Mouse (Mus musculus) layer of hippocampus, adult 11-12 months (tissue): ENCODE results near the gene Coq10b.

ENCODE experiments used
- DNase-seq: peaks from one replicate; pipeline ENCODE4 v3.0.0; 2022; ENCODE audit warnings: low spot score

Gene Coq10b

GRCm38 (mm10) chr1:55106919-55107585 lies 54.5 kb downstream of the Coq10b start:
- no peak for DNase-seq

GRCm38 (mm10) chr1:55107644-55108043 lies 55.1 kb downstream of the Coq10b start:
- DNase-seq: no peak

GRCm38 (mm10) chr1:55108473-55108872 lies 55.9 kb downstream of the Coq10b start:
- no peak for DNase-seq

- DNase-seq: no peak
Measured at GRCm38 (mm10) chr1:55109066-55109766, 56.6 kb downstream of the Coq10b start.
